Mouse (Mus musculus): ENCODE results near the gene Sorbs1. TPM values are rescaled to one million over a fixed set of nuclear protein-coding genes. Genes with fewer than 3 reads are reported as not detected.

Sorbs1 gene
- polyA plus RNA-seq, 1 experiment from 2014 or later: 98.8 TPM

- H3K27ac ChIP-seq: no peak overlapping the region
- no peak overlapping the region for H3K4me3 ChIP-seq (replicated peaks; ENCODE audit: low read length)
- 76% methylated on average over 1 of the region's 1 CpGs for WGBS
- no peaks in the 10 kb centered on the region for H3K9me3 ChIP-seq (ENCODE audit: control insufficient read depth, low read length)
- H3K9ac ChIP-seq: no peak overlapping the region
- H3K27me3 ChIP-seq (ENCODE audit: control insufficient read depth, insufficient read depth, low read length): no peaks in the 10 kb centered on the region
- no peaks in the 10 kb centered on the region for H3K4me1 ChIP-seq (replicated peaks; ENCODE audit: control insufficient read depth, insufficient read depth, low read length)
- ATAC-seq (ENCODE audit: low FRiP score) (no peak), DNase-seq (ENCODE audit: low spot score) (no peak)
- H3K36me3 ChIP-seq (replicated peaks; ENCODE audit: control insufficient read depth, insufficient read depth): no peaks in the 10 kb centered on the region
- no peak overlapping the region for H3K4me2 ChIP-seq (replicated peaks)
Observed at GRCm38 (mm10) chr19:40255561-40255960, 258.0 kb downstream of the Sorbs1 start.

GRCm38 (mm10) chr19:40254741-40255140 is 258.8 kb downstream of the Sorbs1 start:
- no peaks in the 10 kb centered on the region for H3K9me3 ChIP-seq (ENCODE audit: control insufficient read depth, low read length)
- H3K27ac ChIP-seq: no peak overlapping the region
- DNase-seq (ENCODE audit: low spot score) (no peak), ATAC-seq (ENCODE audit: low FRiP score) (no peak)
- no peak overlapping the region for H3K4me2 ChIP-seq (replicated peaks)
- no peaks in the 10 kb centered on the region for H3K36me3 ChIP-seq (replicated peaks; ENCODE audit: control insufficient read depth, insufficient read depth)
- H3K4me1 ChIP-seq (replicated peaks; ENCODE audit: control insufficient read depth, insufficient read depth, low read length): no peaks in the 10 kb centered on the region
- H3K4me3 ChIP-seq (replicated peaks; ENCODE audit: low read length): no peak overlapping the region
- 95% methylated on average over 3 of the region's 3 CpGs for WGBS
- H3K9ac ChIP-seq: no peak overlapping the region
- no peaks in the 10 kb centered on the region for H3K27me3 ChIP-seq (ENCODE audit: control insufficient read depth, insufficient read depth, low read length)

DNA sequence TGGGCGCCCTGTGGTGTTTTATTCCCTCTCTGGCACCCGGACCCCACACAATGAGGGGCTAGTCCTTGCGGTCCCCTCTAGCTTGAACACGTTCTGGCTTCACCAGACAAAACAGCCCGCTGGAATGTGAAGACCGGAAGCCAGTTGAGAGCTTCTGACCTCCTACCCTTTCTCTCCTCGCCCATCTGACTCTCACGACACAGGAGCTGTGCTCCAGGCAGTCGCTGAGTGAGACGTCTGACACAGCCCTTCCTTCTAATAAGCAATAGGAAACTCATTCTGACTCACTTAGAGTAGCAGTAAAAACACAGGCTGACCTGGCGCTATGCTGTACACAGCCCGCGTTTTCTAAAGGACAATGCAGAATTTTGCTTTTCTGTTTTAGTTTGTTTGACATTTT is 259.8 kb downstream of the Sorbs1 start:
- Histone ChIP-seq H3K27ac (no peak overlapping the region), H3K27me3 (ENCODE audit: control insufficient read depth, insufficient read depth, low read length) (no peaks in the 10 kb centered on the region), H3K9ac (no peak overlapping the region), H3K4me3 (replicated peaks; ENCODE audit: low read length) (no peak overlapping the region), H3K4me2 (replicated peaks) (no peak overlapping the region), H3K36me3 (replicated peaks; ENCODE audit: control insufficient read depth, insufficient read depth) (no peaks in the 10 kb centered on the region), H3K9me3 (ENCODE audit: control insufficient read depth, low read length) (no peaks in the 10 kb centered on the region), H3K4me1 (replicated peaks; ENCODE audit: control insufficient read depth, insufficient read depth, low read length) (no peaks in the 10 kb centered on the region)
- ATAC-seq (ENCODE audit: low FRiP score): no peak
- no peak for DNase-seq (ENCODE audit: low spot score)
- WGBS: 62% methylated on average over 13 of the region's 13 CpGs

GRCm38 (mm10) chr19:40251115-40251514 is 262.5 kb downstream of the Sorbs1 start:
- H3K9me3 ChIP-seq (ENCODE audit: control insufficient read depth, low read length): no peaks in the 10 kb centered on the region
- WGBS: 85% methylated on average over 4 of the region's 4 CpGs
- ATAC-seq (ENCODE audit: low FRiP score) (no peak), DNase-seq (ENCODE audit: low spot score) (no peak)
- H3K36me3 ChIP-seq (replicated peaks; ENCODE audit: control insufficient read depth, insufficient read depth): no peaks in the 10 kb centered on the region
- H3K9ac ChIP-seq: no peak overlapping the region
- no peak overlapping the region for H3K4me3 ChIP-seq (replicated peaks; ENCODE audit: low read length)
- no peaks in the 10 kb centered on the region for H3K4me1 ChIP-seq (replicated peaks; ENCODE audit: control insufficient read depth, insufficient read depth, low read length)
- H3K27me3 ChIP-seq (ENCODE audit: control insufficient read depth, insufficient read depth, low read length): no peaks in the 10 kb centered on the region
- H3K27ac ChIP-seq: no peak overlapping the region
- H3K4me2 ChIP-seq (replicated peaks): no peak overlapping the region

DNA sequence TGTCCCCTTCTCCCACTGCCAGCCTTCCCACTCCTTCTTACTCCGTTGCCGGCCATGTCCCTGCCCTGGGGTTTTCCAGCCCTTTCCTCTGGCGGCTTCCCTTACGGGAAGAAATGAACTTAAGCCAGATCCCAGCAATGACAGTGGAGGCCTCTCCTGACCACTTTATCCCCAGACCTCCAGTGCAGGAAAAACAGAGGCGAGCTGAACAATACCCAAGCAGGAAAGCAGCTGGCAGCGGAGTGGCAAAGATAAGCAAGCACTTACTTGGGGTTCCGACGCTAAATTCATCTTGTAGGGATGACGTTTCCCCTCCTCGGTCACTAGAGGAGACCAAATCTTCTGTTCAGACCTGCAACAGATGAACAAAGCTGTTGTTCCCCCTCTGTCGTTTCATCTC is 264.2 kb downstream of the Sorbs1 start:
- DNase-seq (ENCODE audit: low spot score) (no peak), ATAC-seq (ENCODE audit: low FRiP score) (no peak)
- Histone ChIP-seq H3K27ac (no peak overlapping the region), H3K27me3 (ENCODE audit: control insufficient read depth, insufficient read depth, low read length) (no peaks in the 10 kb centered on the region), H3K9ac (no peak overlapping the region), H3K4me1 (replicated peaks; ENCODE audit: control insufficient read depth, insufficient read depth, low read length) (no peaks in the 10 kb centered on the region), H3K4me3 (replicated peaks; ENCODE audit: low read length) (no peak overlapping the region), H3K36me3 (replicated peaks; ENCODE audit: control insufficient read depth, insufficient read depth) (no peaks in the 10 kb centered on the region), H3K9me3 (ENCODE audit: control insufficient read depth, low read length) (no peaks in the 10 kb centered on the region), H3K4me2 (replicated peaks) (no peak overlapping the region)
- WGBS: 80% methylated on average over 11 of the region's 11 CpGs

- Histone ChIP-seq H3K9me3 (ENCODE audit: control insufficient read depth, low read length) (no peaks in the 10 kb centered on the region), H3K4me2 (replicated peaks) (no peak overlapping the region), H3K4me3 (replicated peaks; ENCODE audit: low read length) (no peak overlapping the region), H3K9ac (no peak overlapping the region), H3K27me3 (ENCODE audit: control insufficient read depth, insufficient read depth, low read length) (no peaks in the 10 kb centered on the region), H3K36me3 (replicated peaks; ENCODE audit: control insufficient read depth, insufficient read depth) (no peaks in the 10 kb centered on the region), H3K4me1 (replicated peaks; ENCODE audit: control insufficient read depth, insufficient read depth, low read length) (no peaks in the 10 kb centered on the region), H3K27ac (no peak overlapping the region)
- DNase-seq (ENCODE audit: low spot score): no peak
- WGBS: 97% methylated on average over 5 of the region's 5 CpGs
- ATAC-seq (ENCODE audit: low FRiP score): no peak
Observed at GRCm38 (mm10) chr19:40248476-40248875, 265.1 kb downstream of the Sorbs1 start.

DNA sequence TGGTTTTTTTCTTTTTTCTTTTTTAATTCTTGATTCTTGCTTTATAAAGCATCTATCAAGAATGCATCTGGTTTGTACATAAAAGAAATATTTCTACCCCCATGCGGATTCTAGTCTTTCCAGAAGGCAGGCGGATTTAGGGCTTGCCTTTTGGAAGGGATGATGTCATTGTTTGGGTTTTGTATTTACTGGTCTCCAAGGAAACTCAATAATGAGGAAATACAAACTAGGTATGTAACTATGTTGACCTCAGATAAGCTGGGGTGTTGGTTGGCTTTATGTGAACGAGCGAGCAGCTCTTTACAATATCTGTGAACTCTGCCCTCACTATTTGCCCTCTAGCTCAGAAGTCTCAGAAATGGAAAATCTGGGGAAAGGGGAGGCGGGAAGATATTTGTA is 266.3 kb downstream of the Sorbs1 start:
- ATAC-seq (ENCODE audit: low FRiP score): no peak
- H3K4me2 ChIP-seq (replicated peaks): no peak overlapping the region
- no peak overlapping the region for H3K27ac ChIP-seq
- no peaks in the 10 kb centered on the region for H3K27me3 ChIP-seq (ENCODE audit: control insufficient read depth, insufficient read depth, low read length)
- no peak overlapping the region for H3K9ac ChIP-seq
- H3K4me1 ChIP-seq (replicated peaks; ENCODE audit: control insufficient read depth, insufficient read depth, low read length): no peaks in the 10 kb centered on the region
- H3K36me3 ChIP-seq (replicated peaks; ENCODE audit: control insufficient read depth, insufficient read depth): no peaks in the 10 kb centered on the region
- DNase-seq (ENCODE audit: low spot score): no peak
- 37% methylated on average over 5 of the region's 5 CpGs for WGBS
- no peak overlapping the region for H3K4me3 ChIP-seq (replicated peaks; ENCODE audit: low read length)
- H3K9me3 ChIP-seq (ENCODE audit: control insufficient read depth, low read length): no peaks in the 10 kb centered on the region

DNA sequence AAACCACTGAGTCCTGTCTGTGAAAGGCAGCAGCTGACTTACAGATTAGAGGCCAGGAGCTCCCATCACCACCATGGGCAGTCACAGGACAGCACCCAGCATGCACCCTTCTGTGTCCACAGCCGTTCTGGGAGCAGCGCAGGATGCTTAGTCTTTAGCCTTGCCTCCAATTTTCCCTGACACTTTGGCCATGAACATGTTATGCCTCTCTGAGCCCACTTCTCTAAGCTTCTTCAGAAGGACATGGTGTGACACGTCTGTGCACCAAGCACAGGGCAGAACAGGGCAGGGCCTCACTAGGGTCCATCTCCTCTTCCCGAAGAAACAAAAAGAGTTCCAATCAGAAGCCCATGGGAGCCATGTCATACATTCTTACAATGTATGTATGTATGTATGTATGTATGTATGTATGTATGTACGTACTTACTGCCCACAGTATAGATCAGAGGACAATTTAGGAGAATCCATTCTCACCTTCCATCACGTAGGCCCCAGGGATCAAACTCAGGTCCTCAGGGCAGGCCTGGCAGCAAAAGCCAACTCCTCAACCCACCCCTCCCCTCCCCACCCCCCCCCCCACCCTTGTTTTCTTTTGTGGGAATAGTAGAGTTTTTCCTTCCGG is 266.8 kb downstream of the Sorbs1 start:
- H3K4me3 ChIP-seq (replicated peaks; ENCODE audit: low read length): no peak overlapping the region
- WGBS: 87% methylated on average over 7 of the region's 7 CpGs
- no peaks in the 10 kb centered on the region for H3K4me1 ChIP-seq (replicated peaks; ENCODE audit: control insufficient read depth, insufficient read depth, low read length)
- H3K9me3 ChIP-seq (ENCODE audit: control insufficient read depth, low read length): no peaks in the 10 kb centered on the region
- no peak for ATAC-seq (ENCODE audit: low FRiP score)
- no peaks in the 10 kb centered on the region for H3K36me3 ChIP-seq (replicated peaks; ENCODE audit: control insufficient read depth, insufficient read depth)
- H3K9ac ChIP-seq: no peak overlapping the region
- no peak for DNase-seq (ENCODE audit: low spot score)
- H3K27ac ChIP-seq: no peak overlapping the region
- H3K27me3 ChIP-seq (ENCODE audit: control insufficient read depth, insufficient read depth, low read length): no peaks in the 10 kb centered on the region
- no peak overlapping the region for H3K4me2 ChIP-seq (replicated peaks)
